Mouse (Mus musculus) spleen, adult 2 months (tissue): ENCODE results near the gene Dnah6. TPM values are rescaled to one million over a fixed set of nuclear protein-coding genes. Genes with fewer than 3 reads are reported as not detected.

Source experiments
- DNase-seq, 2 experiments: peaks; one replicate each; pipeline versions ENCODE4 v3.0.0 to v3.0.0-alpha.2; 2012 to 2021; ENCODE audit warnings: low spot score in 2 of 2, low read depth in 1 of 2
- H3K27ac ChIP-seq: fragments of 200-500 bp; 2 replicates; pipeline ENCODE4 v1.5.1; 2012; ENCODE audit warnings: low read length, inconsistent platforms; ENCODE audit not compliant: insufficient read depth
- H3K27me3 ChIP-seq: fragments of 200-500 bp; 2 replicates; pipeline ENCODE4 v1.6.1; 2012; ENCODE audit warnings: mild to moderate bottlenecking, moderate library complexity, low read length, inconsistent platforms; ENCODE audit not compliant: control insufficient read depth, insufficient read depth
- H3K36me3 ChIP-seq: fragments of 200-500 bp; 2 replicates; pipeline ENCODE4 v1.6.1; 2012; ENCODE audit warnings: mild to moderate bottlenecking, low read length, inconsistent platforms; ENCODE audit not compliant: control insufficient read depth, insufficient read depth
- H3K4me1 ChIP-seq: fragments of 200-500 bp; 2 replicates; pipeline ENCODE4 v1.6.1; 2011; ENCODE audit warnings: inconsistent platforms; ENCODE audit not compliant: control insufficient read depth, insufficient read depth, insufficient read length
- H3K4me3 ChIP-seq: fragments of 200-500 bp; 2 replicates; pipeline ENCODE4 v1.5.1; 2011; ENCODE audit warnings: mild to moderate bottlenecking, inconsistent platforms; ENCODE audit not compliant: insufficient read depth, insufficient read length; ENCODE audit errors: extremely low read depth
- CTCF ChIP-seq: fragments of 200-500 bp; IDR thresholded peaks from 2 replicates; pipeline ENCODE4 v1.5.1; 2011; ENCODE audit warnings: mild to moderate bottlenecking, inconsistent platforms; ENCODE audit not compliant: insufficient read depth, insufficient read length, insufficient replicate concordance; ENCODE audit errors: extremely low read depth
- POLR2A ChIP-seq: fragments of 200-500 bp; IDR thresholded peaks from 2 replicates; pipeline ENCODE4 v1.6.1; 2011; ENCODE audit warnings: low read depth, low read length, inconsistent platforms
- WGBS: fragments of 180-500 bp; shearing (Covaris S2); methylation state at CpG from one replicate; pipeline ENCODE4 v1.1.7; 2018; 5-methylcytosine and 5-hydroxymethylcytosine counted together
- polyA plus RNA-seq: library from polyadenylated mRNA; depleted of rRNA; stranded (reverse); fragments of >200 nt; gene quantifications from 2 replicates; pipeline ENCODE4 v1.2.3, GENCODE M21; 2012

Dnah6 gene
- polyA plus RNA-seq, 1 experiment, result 0.01 TPM

- Histone ChIP-seq H3K27me3 (no peaks in the 10 kb centered on the region), H3K27ac (no peak overlapping the region), H3K36me3 (no peaks in the 10 kb centered on the region), H3K4me3 (no peak overlapping the region), H3K4me1 (no peaks in the 10 kb centered on the region; the same call in 1 of the 2 replicates)
- no peak for DNase-seq
- no peak for TF ChIP-seq CTCF
- TF ChIP-seq POLR2A, result no peak
- WGBS, result 69% methylated on average over 3 of the region's 3 CpGs
Observed at GRCm38 (mm10) chr6:73211036-73211435, 10.4 kb downstream of the Dnah6 start.

GRCm38 (mm10) chr6:73210445-73210972, 10.9 kb downstream of the Dnah6 start:
- DNase-seq, result peak; percentile 58 to 86
- 5% methylated on average over 4 of the region's 4 CpGs for WGBS
- Histone ChIP-seq H3K36me3 (no peaks in the 10 kb centered on the region), H3K4me3 (no peak overlapping the region), H3K27ac (peak overlapping the region; percentile 28; the same call in 1 of the 2 replicates), H3K27me3 (no peaks in the 10 kb centered on the region), H3K4me1 (no peaks in the 10 kb centered on the region; the same call in 1 of the 2 replicates)
- TF ChIP-seq POLR2A (no peak), CTCF (no peak)

- DNase-seq, result no peak
- 85% methylated on average over 6 of the region's 6 CpGs for WGBS
- Histone ChIP-seq H3K4me3 (no peak overlapping the region), H3K36me3 (no peaks in the 10 kb centered on the region), H3K4me1 (no peaks in the 10 kb centered on the region; the same call in 1 of the 2 replicates), H3K27ac (no peak overlapping the region), H3K27me3 (no peaks in the 10 kb centered on the region)
- TF ChIP-seq POLR2A (no peak), CTCF (no peak)
Observed at GRCm38 (mm10) chr6:73209598-73209997, 11.9 kb downstream of the Dnah6 start.

GRCm38 (mm10) chr6:73204937-73205336, 16.5 kb downstream of the Dnah6 start:
- no peak overlapping the region for H3K27ac ChIP-seq
- no peak for DNase-seq
- no peaks in the 10 kb centered on the region; the same call in 1 of the 2 replicates for H3K4me1 ChIP-seq
- H3K4me3 ChIP-seq, result no peak overlapping the region
- no peaks in the 10 kb centered on the region for H3K27me3 ChIP-seq
- 78% methylated on average over 4 of the region's 4 CpGs for WGBS
- TF ChIP-seq POLR2A (no peak), CTCF (no peak)
- no peaks in the 10 kb centered on the region for H3K36me3 ChIP-seq

- TF ChIP-seq POLR2A, result no peak
- TF ChIP-seq CTCF, result no peak
- Histone ChIP-seq H3K27ac (no peak overlapping the region), H3K36me3 (no peaks in the 10 kb centered on the region), H3K27me3 (no peaks in the 10 kb centered on the region), H3K4me1 (no peaks in the 10 kb centered on the region), H3K4me3 (no peak overlapping the region)
- 78% methylated on average over 2 of the region's 2 CpGs for WGBS
- no peak for DNase-seq
Observed at GRCm38 (mm10) chr6:73203724-73204123, 17.7 kb downstream of the Dnah6 start.

GRCm38 (mm10) chr6:73195291-73195690, 26.2 kb downstream of the Dnah6 start:
- H3K27ac ChIP-seq, result no peak overlapping the region
- H3K4me1 ChIP-seq, result no peaks in the 10 kb centered on the region
- no peaks in the 10 kb centered on the region for H3K36me3 ChIP-seq
- no peak for DNase-seq
- TF ChIP-seq POLR2A (no peak), CTCF (no peak)
- H3K27me3 ChIP-seq, result no peaks in the 10 kb centered on the region; the same call in 1 of the 2 replicates
- WGBS, result 92% methylated on average over 13 of the region's 13 CpGs
- H3K4me3 ChIP-seq, result no peak overlapping the region

GRCm38 (mm10) chr6:73190756-73191155, 30.7 kb downstream of the Dnah6 start:
- DNase-seq, result no peak
- Histone ChIP-seq H3K36me3 (no peaks in the 10 kb centered on the region), H3K4me1 (no peaks in the 10 kb centered on the region), H3K27me3 (no peaks in the 10 kb centered on the region; the same call in 1 of the 2 replicates), H3K27ac (no peak overlapping the region), H3K4me3 (no peak overlapping the region)
- TF ChIP-seq POLR2A (no peak), CTCF (no peak)
- 85% methylated on average over 6 of the region's 6 CpGs for WGBS
